Mouse (Mus musculus) hindbrain, embryonic 14.5 days (tissue): ENCODE results near the gene Rpp40. TPM values are rescaled to one million over a fixed set of nuclear protein-coding genes. Genes with fewer than 3 reads are reported as not detected.

Experiments
- ATAC-seq: fragments of 200-750 bp; cut with Nextera tagmentation; 2 replicates; pipeline ENCODE4 v1.8.0; 2017; ENCODE audit warnings: moderate number of reproducible peaks, mild to moderate bottlenecking, moderate TSS enrichment, moderate library complexity; ENCODE audit not compliant: low FRiP score
- DNase-seq: peaks from one replicate; pipeline ENCODE4 v3.0.0-alpha.2; 2015; ENCODE audit warnings: low spot score
- H3K27ac ChIP-seq: fragments of 300-500 bp; sonication (generic); 2 replicates; pipeline ENCODE4 v1.5.1; 2014; ENCODE audit warnings: mild to moderate bottlenecking, moderate library complexity
- H3K27me3 ChIP-seq: fragments of 300-500 bp; sonication (generic); 2 replicates; pipeline ENCODE4 v1.6.1; 2014; ENCODE audit warnings: mild to moderate bottlenecking, low read length, mixed read lengths; ENCODE audit not compliant: control insufficient read depth, insufficient read depth
- H3K36me3 ChIP-seq: fragments of 300-500 bp; sonication (generic); replicated peaks from 2 replicates; pipeline ENCODE4 v1.6.1; 2014; ENCODE audit not compliant: control insufficient read depth, insufficient read depth
- H3K4me1 ChIP-seq: fragments of 300-500 bp; sonication (generic); replicated peaks from 2 replicates; pipeline ENCODE4 v1.6.1; 2014; ENCODE audit warnings: antibody characterized with exemption, low read length, mixed read lengths; ENCODE audit not compliant: control insufficient read depth, insufficient read depth
- H3K4me2 ChIP-seq: fragments of 300-500 bp; sonication (generic); replicated peaks from 2 replicates; pipeline ENCODE4 v1.6.1; 2014; ENCODE audit warnings: mild to moderate bottlenecking, moderate library complexity
- H3K4me3 ChIP-seq: fragments of 300-500 bp; sonication (generic); replicated peaks from 2 replicates; pipeline ENCODE4 v1.5.1; 2014; ENCODE audit warnings: mild to moderate bottlenecking, low read length
- H3K9ac ChIP-seq: fragments of 300-500 bp; sonication (generic); 2 replicates; pipeline ENCODE4 v1.6.1; 2014
- H3K9me3 ChIP-seq: fragments of 300-500 bp; sonication (generic); 2 replicates; pipeline ENCODE4 v1.6.1; 2016; ENCODE audit warnings: low read length; ENCODE audit not compliant: control insufficient read depth
- WGBS: fragments of 180-500 bp; shearing (Covaris S2); extraction: QIAGEN DNeasy Blood & Tissue Kit; methylation state at CpG from one replicate; pipeline ENCODE4 v1.1.7; 2014; 5-methylcytosine and 5-hydroxymethylcytosine counted together
- polyA plus RNA-seq: library from polyadenylated mRNA; unstranded; fragments of >200 nt; fragmentation: Nextera tagmentation; extraction: Ambion mirVana; gene quantifications from 2 replicates; pipeline ENCODE4 v1.2.1, GENCODE M21; 2014

Rpp40 gene
- polyA plus RNA-seq, 1 experiment from 2014 or later, result 7.3 TPM

DNA sequence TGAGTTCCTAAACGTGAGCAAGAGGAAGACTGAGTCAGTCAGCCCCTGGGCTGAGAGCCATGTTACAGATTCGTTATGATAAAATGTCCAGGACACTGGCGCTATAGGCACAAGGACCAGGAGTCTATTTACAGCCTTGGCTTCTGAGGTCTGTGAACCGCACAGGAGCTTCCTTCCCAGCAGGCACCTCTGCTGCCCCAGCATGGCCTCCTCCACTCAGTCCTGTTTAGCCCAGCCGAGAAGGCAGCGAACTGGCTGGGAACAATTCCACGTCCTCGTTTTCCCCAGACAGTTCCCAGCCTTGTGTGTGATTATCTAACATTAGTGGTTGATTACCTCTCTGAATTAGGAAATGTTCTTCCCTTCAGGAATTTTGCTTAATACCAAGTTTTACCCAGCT is 45.2 kb downstream of the Rpp40 start:
- H3K9me3 ChIP-seq, result no peaks in the 10 kb centered on the region

DNA sequence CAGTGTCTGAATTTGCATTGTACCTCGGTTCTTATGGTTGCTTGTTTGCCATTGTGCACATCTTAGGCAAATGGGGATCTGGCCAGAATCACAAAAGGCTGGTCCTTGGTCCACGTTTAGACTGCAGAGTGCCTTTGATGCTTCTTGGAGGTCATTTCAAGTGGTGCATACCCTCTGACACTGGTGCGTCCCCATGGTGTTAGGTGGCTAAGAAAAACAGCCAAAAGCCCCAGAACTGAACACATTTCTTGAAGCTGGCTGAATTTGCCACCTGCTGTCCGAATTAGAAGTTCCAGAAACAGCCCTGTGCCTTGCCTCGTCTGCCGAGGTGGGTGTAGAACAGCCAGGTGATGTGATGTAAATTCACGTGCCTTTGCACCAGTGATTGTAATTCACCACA is 48.7 kb downstream of the Rpp40 start:
- no peaks in the 10 kb centered on the region for H3K9me3 ChIP-seq
- no peak overlapping the region for H3K4me3 ChIP-seq
- no peaks in the 10 kb centered on the region for H3K36me3 ChIP-seq
- ATAC-seq (no peak), DNase-seq (no peak)
- H3K27me3 ChIP-seq, result no peaks in the 10 kb centered on the region
- no peaks in the 10 kb centered on the region for H3K4me1 ChIP-seq
- no peak overlapping the region for H3K4me2 ChIP-seq
- no peak overlapping the region for H3K27ac ChIP-seq
- 85% methylated on average over 7 of the region's 7 CpGs for WGBS
- H3K9ac ChIP-seq, result no peak overlapping the region

More for the DNA sequence above, 45.2 kb downstream of the Rpp40 start:
- Histone ChIP-seq H3K27me3 (no peaks in the 10 kb centered on the region), H3K4me3 (no peak overlapping the region), H3K9ac (no peak overlapping the region), H3K36me3 (no peaks in the 10 kb centered on the region; the same call in 1 of the 2 replicates), H3K27ac (no peak overlapping the region), H3K4me1 (no peaks in the 10 kb centered on the region), H3K4me2 (no peak overlapping the region)
- WGBS, result 72% methylated on average over 8 of the region's 8 CpGs
- DNase-seq (no peak), ATAC-seq (no peak)

GRCm38 (mm10) chr13:35852851-35853575 is 53.1 kb downstream of the Rpp40 start:
- 81% methylated on average over 2 of the region's 2 CpGs for WGBS
- Histone ChIP-seq H3K9ac (no peak overlapping the region), H3K27ac (no peak overlapping the region), H3K4me1 (no peaks in the 10 kb centered on the region), H3K36me3 (no peaks in the 10 kb centered on the region), H3K4me3 (no peak overlapping the region), H3K4me2 (no peak overlapping the region), H3K27me3 (no peaks in the 10 kb centered on the region), H3K9me3 (no peaks in the 10 kb centered on the region)
- no peak for ATAC-seq
- DNase-seq, result no peak

- no peaks in the 10 kb centered on the region for H3K27me3 ChIP-seq
- ATAC-seq, result no peak
- no peak overlapping the region for H3K4me3 ChIP-seq
- no peaks in the 10 kb centered on the region for H3K9me3 ChIP-seq
- no peak overlapping the region for H3K4me2 ChIP-seq
- no peak for DNase-seq
- WGBS, result 92% methylated on average over 6 of the region's 6 CpGs
- no peak overlapping the region for H3K9ac ChIP-seq
- no peak overlapping the region for H3K27ac ChIP-seq
- no peaks in the 10 kb centered on the region for H3K4me1 ChIP-seq
- no peaks in the 10 kb centered on the region for H3K36me3 ChIP-seq
Observed at GRCm38 (mm10) chr13:35851581-35851980, 54.6 kb downstream of the Rpp40 start.

DNA sequence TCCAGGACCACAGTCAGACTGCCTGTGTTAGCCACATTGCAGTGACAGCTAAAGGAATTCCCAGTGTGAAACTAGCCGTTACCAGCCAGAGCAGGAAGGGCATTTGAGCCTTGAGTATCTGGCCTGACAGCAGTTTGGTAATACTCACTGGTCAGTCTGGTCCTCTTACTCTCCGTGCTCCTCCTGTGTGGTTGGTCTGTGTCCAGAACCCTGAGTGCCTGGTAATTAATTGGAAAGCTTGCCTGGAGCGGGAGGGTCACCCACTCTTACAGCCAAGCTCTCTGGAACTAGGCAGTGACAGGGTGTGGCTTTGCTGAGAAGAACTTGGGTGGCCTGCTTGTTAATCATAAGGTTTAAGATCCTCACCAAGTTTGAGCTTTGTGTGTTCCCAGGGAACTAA is 57.5 kb downstream of the Rpp40 start:
- Histone ChIP-seq H3K9ac (no peak overlapping the region), H3K36me3 (no peaks in the 10 kb centered on the region), H3K4me3 (no peak overlapping the region), H3K4me1 (peaks cover 4% of the 10 kb centered on the region), H3K4me2 (no peak overlapping the region), H3K9me3 (no peaks in the 10 kb centered on the region), H3K27me3 (no peaks in the 10 kb centered on the region), H3K27ac (no peak overlapping the region)
- ATAC-seq (no peak), DNase-seq (no peak)
- 86% methylated on average over 3 of the region's 3 CpGs for WGBS

- Histone ChIP-seq H3K4me3 (no peak overlapping the region), H3K27me3 (no peaks in the 10 kb centered on the region), H3K4me2 (no peak overlapping the region), H3K36me3 (no peaks in the 10 kb centered on the region), H3K27ac (no peak overlapping the region), H3K4me1 (peaks cover 4% of the 10 kb centered on the region), H3K9me3 (no peaks in the 10 kb centered on the region), H3K9ac (no peak overlapping the region)
- no peak for ATAC-seq
- DNase-seq, result no peak
- WGBS, result 68% methylated on average over 3 of the region's 3 CpGs
Observed at GRCm38 (mm10) chr13:35845306-35845705, 60.9 kb downstream of the Rpp40 start.

Other genes with a start within 250 kb of the Rpp40 start
- gene Cdyl, start 246.5 kb downstream of the Rpp40 start, polyA plus RNA-seq, result 7.8 and 9.4 TPM in 2 replicates
- 0.25 TPM in 1 of 2 replicates, not detected in the other for gene Ppp1r3g, start 52.5 kb upstream of the Rpp40 start, polyA plus RNA-seq
- 30.6 and 31.2 TPM in 2 replicates for gene Fars2, start 211.1 kb upstream of the Rpp40 start, polyA plus RNA-seq
- 38.4 and 43.4 TPM in 2 replicates for gene Lyrm4, start 211.2 kb upstream of the Rpp40 start, polyA plus RNA-seq